28 mouse cellular contexts compared by ENCODE assay signal in genomic region chr6:48989971-48990370, GRCm38 (mm10). TPM values are rescaled to one million over a fixed set of nuclear protein-coding genes. Genes with fewer than 3 reads are reported as not detected.
"Had no signal": no experiment of that assay in that cellular context is flagged by ENCODE, and none has a peak within 500 bp of the region (broad histone marks: within the 10 kb centered on the region; RNA-seq: fewer than 3 reads in every experiment).

No protein-coding gene starts in this region.

- DNase-seq: heart, postnatal 10 days; heart, postnatal 14 days; heart, postnatal 36 days; heart, postnatal 4 days; kidney, adult 11 months; kidney, adult 18-20 months; kidney, adult 2 months; kidney, adult 8-10 months; kidney, adult 9 months; kidney, postnatal 10 days; kidney, postnatal 14 days; kidney, postnatal 25 days; kidney, postnatal 36 days; kidney, postnatal 4 days; layer of hippocampus, adult 9-11 months; layer of hippocampus, postnatal 36 days had no signal

RNA-seq across cellular contexts. Expression of gene Svs1, which starts 3.3 kb away (rescaled TPM):
- total RNA-seq: heart, postnatal 10 days; heart, postnatal 14 days; heart, postnatal 25 days; heart, postnatal 36 days; heart, postnatal 4 days; hematopoietic stem cell, adult 5-6 weeks; hindbrain, postnatal 0 days; layer of hippocampus, adult 18-20 months; layer of hippocampus, adult 2 months; layer of hippocampus, adult 8-10 months; layer of hippocampus, postnatal 10 days; layer of hippocampus, postnatal 14 days; layer of hippocampus, postnatal 25 days; layer of hippocampus, postnatal 36 days; left cerebral cortex, adult 18-20 months; left cerebral cortex, adult 2 months; left cerebral cortex, adult 8-10 months had no signal

RNA-seq across cellular contexts. Expression of gene Doxl2, which starts 15.2 kb away (rescaled TPM):
- total RNA-seq: heart, postnatal 10 days; heart, postnatal 14 days; heart, postnatal 25 days; heart, postnatal 36 days; heart, postnatal 4 days; hematopoietic stem cell, adult 5-6 weeks; hindbrain, postnatal 0 days; layer of hippocampus, adult 18-20 months; layer of hippocampus, adult 2 months; layer of hippocampus, adult 8-10 months; layer of hippocampus, postnatal 10 days; layer of hippocampus, postnatal 14 days; layer of hippocampus, postnatal 25 days; layer of hippocampus, postnatal 36 days; left cerebral cortex, adult 18-20 months; left cerebral cortex, adult 2 months; left cerebral cortex, adult 8-10 months had no signal

RNA-seq across cellular contexts. Expression of gene Gpnmb, which starts 46.4 kb away (rescaled TPM):
- total RNA-seq: hematopoietic stem cell, adult 5-6 weeks had no signal
